Mouse (Mus musculus) heart, adult 10 weeks (tissue): ENCODE data around the gene Car15. TPM values are rescaled to one million over a fixed set of nuclear protein-coding genes. Genes with fewer than 3 reads are reported as not detected.

Source experiments
- polyA plus RNA-seq: library from polyadenylated mRNA; stranded (reverse); fragments of 350-450 nt; fragmentation: Illumina TruSeq; extraction: RNeasy Lipid Tissue Mini Kit (QIAGEN cat#74804); gene quantifications from one replicate; pipeline ENCODE4 v1.2.3, GENCODE M21; 2014; ENCODE audit warnings: low read depth, low replicate concordance

The Car15 gene
- polyA plus RNA-seq, result 4.0 TPM

DNA sequence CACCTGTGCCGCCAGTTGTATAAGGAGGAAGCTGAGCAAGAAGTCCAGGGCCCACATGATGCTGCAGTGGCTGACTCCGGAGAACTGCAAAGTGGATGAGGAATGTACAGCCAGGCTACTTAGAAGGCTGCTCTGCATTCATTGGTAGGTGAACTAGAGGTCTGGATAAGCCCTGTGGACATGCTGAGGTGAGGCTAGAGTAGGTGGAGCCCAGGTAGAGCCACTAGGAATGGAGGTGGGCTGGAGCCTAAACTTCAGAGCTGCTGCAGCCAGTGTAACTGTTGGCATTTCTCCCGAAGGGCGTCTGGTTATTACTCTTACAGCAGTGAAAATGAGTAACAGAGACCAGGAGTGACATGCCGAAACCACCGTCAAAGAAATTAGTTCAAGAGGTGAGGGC lies at the start of gene Car15:
Car15 (minus strand) TSS at position 314 of the 400 bp plus-strand sequence.

DNA sequence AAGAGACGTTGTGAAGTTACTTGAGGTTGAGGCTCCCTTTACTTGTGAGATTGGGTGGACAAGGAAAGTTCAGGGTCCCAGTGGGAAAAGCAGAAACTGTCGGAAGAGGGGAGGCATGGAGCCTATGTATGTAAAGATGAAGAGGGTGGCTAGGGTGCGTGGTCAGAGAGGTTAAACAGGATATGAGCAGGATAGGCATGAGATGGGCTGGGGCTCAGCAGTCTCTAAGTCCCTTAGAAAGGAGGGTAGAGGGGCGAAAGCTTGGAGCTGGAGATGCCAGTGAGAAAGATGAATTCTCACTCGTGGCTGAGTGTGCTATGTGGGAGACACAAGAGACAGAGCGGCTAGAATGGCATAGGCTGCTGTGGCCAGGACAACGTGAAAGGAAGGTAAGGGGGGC lies 5.3 kb downstream of the Car15 start, which contains the start of gene B830017H08Rik:
B830017H08Rik (plus strand) TSS at position 301 of the 400 bp plus-strand sequence.

DNA sequence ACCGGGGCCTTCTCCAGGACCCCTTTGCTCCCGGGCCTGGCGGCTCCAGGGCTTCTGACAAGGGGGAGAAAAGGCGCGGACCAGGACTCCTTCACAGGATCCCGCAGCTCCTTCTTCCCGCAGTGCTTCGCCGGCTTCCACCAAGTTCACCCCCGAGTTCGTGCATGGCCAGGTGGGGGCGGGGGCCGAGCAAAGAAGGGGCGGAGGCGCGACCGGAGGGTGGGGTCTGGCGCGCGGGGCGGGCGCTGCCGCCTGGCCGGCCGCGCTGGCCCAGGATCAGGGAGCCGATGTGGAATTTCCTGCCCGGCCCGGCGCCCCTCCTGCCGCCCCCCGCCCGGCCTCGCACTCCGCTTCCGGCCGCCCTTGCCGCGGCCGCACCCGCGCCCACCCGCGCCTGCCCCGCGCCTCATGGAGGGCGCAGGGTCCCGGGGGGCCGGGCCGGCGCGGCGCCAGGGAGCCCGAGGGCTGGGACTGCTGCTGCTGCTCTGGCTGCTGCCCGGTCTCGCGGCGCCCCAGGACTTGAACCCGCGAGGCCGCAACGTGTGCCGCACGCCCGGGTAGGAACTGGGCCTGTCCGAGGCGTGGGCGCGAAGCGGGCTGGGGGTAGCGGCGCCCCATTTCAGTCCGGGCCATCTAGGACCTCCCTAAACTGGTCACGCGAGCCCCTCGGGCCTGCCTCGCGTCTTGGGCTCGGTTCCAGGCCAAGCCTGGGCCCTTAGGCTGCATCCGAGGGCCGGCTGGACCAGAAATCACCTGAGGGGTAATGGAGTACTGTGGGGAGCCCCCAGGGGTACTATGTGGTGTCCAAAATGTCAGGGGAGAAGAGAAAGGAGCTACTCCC lies 41.0 kb downstream of the Car15 start, which contains the start of gene Scarf2:
Scarf2 (plus strand) TSS at position 312 of the 841 bp plus-strand sequence.

Other genes with a start within 250 kb of the Car15 start
- 16.5 TPM for gene Smpd4, start 219.0 kb downstream of the Car15 start, polyA plus RNA-seq
- gene Ccdc74a, start 191.9 kb downstream of the Car15 start, polyA plus RNA-seq, result 0.60 TPM
- gene Med15, start 105.5 kb downstream of the Car15 start, polyA plus RNA-seq, result 26.7 TPM
- gene Klhl22, start 78.7 kb downstream of the Car15 start, polyA plus RNA-seq, result 27.5 TPM
- 5.2 TPM for gene Scarf2, start 41.1 kb downstream of the Car15 start, polyA plus RNA-seq
- gene B830017H08Rik, start 5.2 kb downstream of the Car15 start, polyA plus RNA-seq, result not detected
- gene Gm20518, start 53.3 kb upstream of the Car15 start, polyA plus RNA-seq, result 0.45 TPM
- 0.16 TPM for gene Tssk1, start 55.9 kb upstream of the Car15 start, polyA plus RNA-seq
- 39.0 TPM for gene Dgcr2, start 60.2 kb upstream of the Car15 start, polyA plus RNA-seq
- gene Tssk2, start 60.3 kb upstream of the Car15 start, polyA plus RNA-seq, result not detected
- gene Ess2, start 73.0 kb upstream of the Car15 start, polyA plus RNA-seq, result 12.4 TPM
- gene Gsc2, start 76.7 kb upstream of the Car15 start, polyA plus RNA-seq, result not detected
- gene Slc25a1, start 89.9 kb upstream of the Car15 start, polyA plus RNA-seq, result 10.5 TPM
- not detected for gene Vpreb2, start 142.1 kb upstream of the Car15 start, polyA plus RNA-seq
- 50.3 TPM for gene Dgcr6, start 214.5 kb upstream of the Car15 start, polyA plus RNA-seq